Mouse (Mus musculus): ENCODE data around the gene Tcf7l1.

DNA sequence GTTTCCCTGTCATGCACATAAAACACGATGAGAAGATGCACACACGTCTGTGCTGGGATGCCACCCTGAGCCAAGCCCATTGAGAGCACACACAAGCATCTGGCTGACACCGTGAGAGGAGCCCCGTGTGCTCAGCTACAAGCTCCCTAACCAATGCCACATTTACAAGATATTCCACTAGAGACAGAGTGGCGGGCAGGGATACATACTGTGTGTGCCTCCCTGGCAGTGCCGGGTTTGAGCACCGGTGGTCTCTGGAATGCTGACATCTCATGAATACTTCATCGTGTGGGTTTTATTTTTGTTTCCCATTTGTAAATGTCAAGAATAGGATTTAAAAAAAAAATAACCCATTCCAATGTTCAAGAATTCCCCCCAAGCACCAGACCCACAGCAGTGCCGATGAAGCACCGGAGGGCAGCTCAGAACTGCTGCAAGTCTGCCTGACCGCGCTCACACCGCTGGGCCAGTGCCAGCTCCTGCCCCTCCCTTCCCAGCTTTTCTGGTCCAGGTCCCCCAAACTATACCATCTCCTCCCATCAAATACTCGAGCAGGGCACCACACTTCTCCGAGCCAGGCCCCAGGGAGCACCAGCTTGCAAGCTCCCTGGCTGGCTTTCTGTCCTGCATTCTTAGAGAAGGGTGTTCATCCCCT is 65.2 kb downstream of the Tcf7l1 start:
- no peak for TF ChIP-seq GATA1 (IDR thresholded peaks at IDR 0.05; ENCODE audit: borderline replicate concordance, low read length)
- no peak for TF ChIP-seq FLI1 (IDR thresholded peaks at IDR 0.05; ENCODE audit: low read length)
